In genomic region chr9:51312554-51313317, GRCm38 (mm10) we compare ENCODE assay signal across 14 mouse cellular contexts. TPM values are rescaled to one million over a fixed set of nuclear protein-coding genes. Genes with fewer than 3 reads are reported as not detected.
DNase-seq lines count a peak whose midpoint lies in the region; ATAC-seq and TF ChIP-seq lines count a peak whose summit lies in the region.
"Had no signal": no experiment of that assay in that cellular context is flagged by ENCODE, and none has a peak within 500 bp of the region (broad histone marks: within the 10 kb centered on the region; RNA-seq: fewer than 3 reads in every experiment).

No protein-coding gene starts in this region.

- H3K4me2 ChIP-seq in hindbrain, embryonic 14.5 days (replicated peaks): no peak overlapping the region
- 0 out of 2 replicates have a peak overlapping the region, but pooled peaks have one; percentile 9 for H3K4me2 ChIP-seq in midbrain, postnatal 0 days (ENCODE audit: low read depth, low read length, poor library complexity, severe bottlenecking)
- no peak overlapping the region for H3K4me2 ChIP-seq in midbrain, embryonic 11.5 days
- peak overlapping the region; percentile 53 for H3K4me2 ChIP-seq in stomach, embryonic 16.5 days (ENCODE audit: low read depth, low read length)
- H3K4me2 ChIP-seq: liver, embryonic 15.5 days had no signal

- DNase-seq in hindbrain, embryonic 14.5 days (ENCODE audit: low spot score): peak; percentile 33
- no peak for DNase-seq in hindbrain, embryonic 10.5 days (ENCODE audit: low spot score)
- no peak for DNase-seq in midbrain, postnatal 0 days (ENCODE audit: low spot score)
- no peak for DNase-seq in midbrain, embryonic 11.5 days (ENCODE audit: low spot score, missing footprints)
- peak; percentile 22 for DNase-seq in lung, adult 2 months
- no peak for DNase-seq in right cerebral cortex, postnatal 14 days
- no peak for DNase-seq in adipocyte (ENCODE audit: low spot score)
- DNase-seq: adrenal gland, adult 8-10 months; thymus, postnatal 25 days had no signal

- H3K9ac ChIP-seq in hindbrain, embryonic 14.5 days: no peak overlapping the region
- H3K9ac ChIP-seq in midbrain, postnatal 0 days (replicated peaks; ENCODE audit: low read length, poor library complexity, severe bottlenecking): no peak overlapping the region
- H3K9ac ChIP-seq in midbrain, embryonic 11.5 days (ENCODE audit: low read length): no peak overlapping the region
- no peak overlapping the region for H3K9ac ChIP-seq in stomach, embryonic 16.5 days (ENCODE audit: low read length)
- H3K9ac ChIP-seq: liver, embryonic 15.5 days had no signal

- ATAC-seq in hindbrain, embryonic 14.5 days (ENCODE audit: low FRiP score): no peak
- no peak for ATAC-seq in midbrain, postnatal 0 days (ENCODE audit: low FRiP score)
- ATAC-seq in midbrain, embryonic 11.5 days (ENCODE audit: low FRiP score): no peak
- peak; percentile 75 for ATAC-seq in stomach, embryonic 16.5 days (ENCODE audit: insufficient read depth, low FRiP score)

- no peak for TF ChIP-seq CTCF in midbrain, postnatal 0 days (IDR thresholded peaks at IDR 0.05)
- no peak for TF ChIP-seq CTCF in lung, adult 2 months (IDR thresholded peaks at IDR 0.05; ENCODE audit: insufficient read depth, low read length)

- no peaks in the 10 kb centered on the region for H3K36me3 ChIP-seq in hindbrain, embryonic 14.5 days (replicated peaks; ENCODE audit: control insufficient read depth, insufficient read depth)
- no peaks in the 10 kb centered on the region for H3K36me3 ChIP-seq in hindbrain, embryonic 10.5 days
- H3K36me3 ChIP-seq in midbrain, postnatal 0 days (ENCODE audit: insufficient read depth, low read length): no peaks in the 10 kb centered on the region
- H3K36me3 ChIP-seq in midbrain, embryonic 11.5 days (ENCODE audit: control insufficient read depth, insufficient read depth, low read length): no peaks in the 10 kb centered on the region
- no peaks in the 10 kb centered on the region for H3K36me3 ChIP-seq in stomach, embryonic 16.5 days (ENCODE audit: control insufficient read depth, insufficient read depth, low read length)
- H3K36me3 ChIP-seq: liver, embryonic 15.5 days had no signal

- WGBS in hindbrain, embryonic 14.5 days: 61% methylated on average over 18 of the region's 18 CpGs
- 80% methylated on average over 18 of the region's 18 CpGs for WGBS in hindbrain, embryonic 10.5 days
- 57% methylated on average over 18 of the region's 18 CpGs for WGBS in midbrain, postnatal 0 days
- WGBS in midbrain, embryonic 11.5 days: 75% methylated on average over 18 of the region's 18 CpGs
- 20% methylated on average over 18 of the region's 18 CpGs for whole genome bisulfite sequencing in lung, adult 2 months
- WGBS in stomach, embryonic 16.5 days: 27% methylated on average over 18 of the region's 18 CpGs

- no peaks in the 10 kb centered on the region for H3K27me3 ChIP-seq in hindbrain, embryonic 14.5 days (ENCODE audit: control insufficient read depth, insufficient read depth, low read length)
- no peaks in the 10 kb centered on the region for H3K27me3 ChIP-seq in hindbrain, embryonic 10.5 days (ENCODE audit: insufficient read depth, poor library complexity, severe bottlenecking)
- H3K27me3 ChIP-seq in midbrain, postnatal 0 days (ENCODE audit: insufficient read depth, low read length): no peaks in the 10 kb centered on the region
- H3K27me3 ChIP-seq in midbrain, embryonic 11.5 days (ENCODE audit: control insufficient read depth, insufficient read depth, low read length): no peaks in the 10 kb centered on the region
- no peaks in the 10 kb centered on the region for H3K27me3 ChIP-seq in stomach, embryonic 16.5 days (ENCODE audit: control insufficient read depth, insufficient read depth, low read length)
- H3K27me3 ChIP-seq: liver, embryonic 15.5 days had no signal

- H3K9me3 ChIP-seq in hindbrain, embryonic 14.5 days (ENCODE audit: control insufficient read depth, low read length): no peaks in the 10 kb centered on the region
- H3K9me3 ChIP-seq in hindbrain, embryonic 10.5 days: no peaks in the 10 kb centered on the region
- H3K9me3 ChIP-seq in midbrain, postnatal 0 days (ENCODE audit: low read length): no peaks in the 10 kb centered on the region
- no peaks in the 10 kb centered on the region for H3K9me3 ChIP-seq in midbrain, embryonic 11.5 days (ENCODE audit: control insufficient read depth, low read length)
- H3K9me3 ChIP-seq in stomach, embryonic 16.5 days (replicated peaks; ENCODE audit: control insufficient read depth, low read length): no peaks in the 10 kb centered on the region
- H3K9me3 ChIP-seq: liver, embryonic 15.5 days had no signal

- no peaks in the 10 kb centered on the region for H3K4me1 ChIP-seq in hindbrain, embryonic 14.5 days (replicated peaks; ENCODE audit: control insufficient read depth, insufficient read depth, low read length)
- no peaks in the 10 kb centered on the region for H3K4me1 ChIP-seq in hindbrain, embryonic 10.5 days (replicated peaks)
- no peaks in the 10 kb centered on the region for H3K4me1 ChIP-seq in midbrain, postnatal 0 days (ENCODE audit: insufficient read depth, low read length)
- no peaks in the 10 kb centered on the region for H3K4me1 ChIP-seq in midbrain, embryonic 11.5 days (ENCODE audit: control insufficient read depth, insufficient read depth, low read length)
- H3K4me1 ChIP-seq in lung, adult 2 months (ENCODE audit: control insufficient read depth, insufficient read depth, low read length): peaks cover 3% of the 10 kb centered on the region
- peaks cover 3% of the 10 kb centered on the region for H3K4me1 ChIP-seq in stomach, embryonic 16.5 days (ENCODE audit: control insufficient read depth, insufficient read depth, low read length)

- H3K27ac ChIP-seq in hindbrain, embryonic 14.5 days: no peak overlapping the region
- no peak overlapping the region for H3K27ac ChIP-seq in hindbrain, embryonic 10.5 days
- no peak overlapping the region for H3K27ac ChIP-seq in midbrain, postnatal 0 days (ENCODE audit: low read depth, low read length)
- H3K27ac ChIP-seq in midbrain, embryonic 11.5 days (ENCODE audit: low read depth, low read length): no peak overlapping the region
- H3K27ac ChIP-seq in stomach, embryonic 16.5 days (ENCODE audit: low read length): peak overlapping the region; percentile 58
- H3K27ac ChIP-seq: liver, embryonic 15.5 days had no signal

- no peak overlapping the region for H3K4me3 ChIP-seq in hindbrain, embryonic 14.5 days (replicated peaks; ENCODE audit: low read length)
- H3K4me3 ChIP-seq in hindbrain, embryonic 10.5 days: no peak overlapping the region
- H3K4me3 ChIP-seq in midbrain, postnatal 0 days (ENCODE audit: low read depth, low read length): no peak overlapping the region
- H3K4me3 ChIP-seq in midbrain, embryonic 11.5 days (ENCODE audit: low read depth, low read length): no peak overlapping the region
- H3K4me3 ChIP-seq in lung, adult 2 months (replicated peaks; ENCODE audit: extremely low read depth, low read depth, low read length): peak overlapping the region; percentile 11
- peak overlapping the region; percentile 20 for H3K4me3 ChIP-seq in stomach, embryonic 16.5 days (replicated peaks; ENCODE audit: low read length)
- H3K4me3 ChIP-seq: liver, embryonic 15.5 days had no signal

- TF ChIP-seq POLR2A in lung, adult 2 months (IDR thresholded peaks at IDR 0.05; ENCODE audit: borderline replicate concordance, extremely low read depth, low read depth, low read length): no peak

RNA-seq across cellular contexts. Expression of gene 1810046K07Rik, which starts 16.0 kb away (rescaled TPM):
- not detected in 2 replicates for polyA plus RNA-seq in hindbrain, embryonic 14.5 days (2014; fragmentation: Nextera tagmentation; extraction: Ambion mirVana)
- not detected in 2 replicates for polyA plus RNA-seq in hindbrain, embryonic 10.5 days (2016; fragmentation: Nextera tagmentation; extraction: Ambion mirVana)
- not detected in 2 replicates for total RNA-seq in midbrain, postnatal 0 days (2014; rRNA removed)
- not detected in 2 replicates for polyA plus RNA-seq in midbrain, postnatal 0 days (2015; fragmentation: Nextera tagmentation; extraction: Ambion mirVana)
- not detected in 2 replicates for polyA plus RNA-seq in midbrain, embryonic 11.5 days (2014; fragmentation: Nextera tagmentation; extraction: Ambion mirVana)
- polyA plus RNA-seq in lung, adult 2 months (2012; rRNA removed): 0.82 and 2.6 TPM in 2 replicates
- 0.87 and 0.94 TPM in 2 replicates for polyA plus RNA-seq in stomach, embryonic 16.5 days (2015; fragmentation: Nextera tagmentation; extraction: Ambion mirVana)
- total RNA-seq: heart, adult 8-10 months; left cerebral cortex, adult 8-10 months had no signal
- polyA plus RNA-seq: C2C12 had no signal

RNA-seq across cellular contexts. Expression of gene Colca2, which starts 34.4 kb away (rescaled TPM):
- polyA plus RNA-seq in hindbrain, embryonic 14.5 days (2014; fragmentation: Nextera tagmentation; extraction: Ambion mirVana): 0.50 and 0.62 TPM in 2 replicates
- polyA plus RNA-seq in hindbrain, embryonic 10.5 days (2016; fragmentation: Nextera tagmentation; extraction: Ambion mirVana): 1.6 and 1.9 TPM in 2 replicates
- not detected in 2 replicates for total RNA-seq in midbrain, postnatal 0 days (2014; rRNA removed)
- 0.79 and 1.1 TPM in 2 replicates for polyA plus RNA-seq in midbrain, postnatal 0 days (2015; fragmentation: Nextera tagmentation; extraction: Ambion mirVana)
- 1.1 and 1.6 TPM in 2 replicates for polyA plus RNA-seq in midbrain, embryonic 11.5 days (2014; fragmentation: Nextera tagmentation; extraction: Ambion mirVana)
- 9.5 and 13.3 TPM in 2 replicates for polyA plus RNA-seq in lung, adult 2 months (2012; rRNA removed)
- 8.7 and 9.3 TPM in 2 replicates for polyA plus RNA-seq in stomach, embryonic 16.5 days (2015; fragmentation: Nextera tagmentation; extraction: Ambion mirVana)

Comparison
In these comparisons a context has a peak if more than half of its experiments do, and no peak if none do; other contexts are left out.
1. DNase-seq: peak in hindbrain, embryonic 14.5 days (single experiment) and lung, adult 2 months (single experiment); none in hindbrain, embryonic 10.5 days (single experiment), midbrain, postnatal 0 days (single experiment), midbrain, embryonic 11.5 days (single experiment), right cerebral cortex, postnatal 14 days (single experiment) and adipocyte (single experiment).
2. H3K4me2 ChIP-seq: peak in midbrain, postnatal 0 days (single experiment) and stomach, embryonic 16.5 days (single experiment); none in hindbrain, embryonic 14.5 days (single experiment) and midbrain, embryonic 11.5 days (single experiment).
3. H3K4me3 ChIP-seq: peak in lung, adult 2 months (single experiment) and stomach, embryonic 16.5 days (single experiment); none in hindbrain, embryonic 14.5 days (single experiment), hindbrain, embryonic 10.5 days (single experiment), midbrain, postnatal 0 days (single experiment) and midbrain, embryonic 11.5 days (single experiment).